Mouse (Mus musculus): ENCODE data around the gene Ppbp. TPM values are rescaled to one million over a fixed set of nuclear protein-coding genes. Genes with fewer than 3 reads are reported as not detected.
"Not testable (repeated sequence)": the region's sequence is repeated elsewhere in the genome, so short reads cannot be mapped to it uniquely, and the experiment has no call there.

The Ppbp gene
- polyA plus RNA-seq, 1 experiment from 2014 or later, result 2.7 TPM

GRCm38 (mm10) chr5:90789306-90790073, 21.2 kb downstream of the Ppbp start:
- Histone ChIP-seq H3K9ac (no peak overlapping the region), H3K4me1 (replicated peaks) (peaks cover 7% of the 10 kb centered on the region; the same call in 1 of the 2 replicates), H3K36me3 (no peaks in the 10 kb centered on the region), H3K27ac (no peak overlapping the region), H3K4me3 (replicated peaks) (no peak overlapping the region), H3K27me3 (replicated peaks) (no peaks in the 10 kb centered on the region), H3K4me2 (replicated peaks) (no peak overlapping the region), H3K9me3 (no peaks in the 10 kb centered on the region)
- ATAC-seq, result no peak
- WGBS, result 71% methylated on average over 11 of the region's 11 CpGs

- H3K4me1 ChIP-seq (replicated peaks), result peaks cover 7% of the 10 kb centered on the region; the same call in 1 of the 2 replicates
- no peaks in the 10 kb centered on the region for H3K27me3 ChIP-seq (replicated peaks)
- 42% methylated on average over 8 of the region's 8 CpGs for WGBS
- no peak overlapping the region for H3K4me3 ChIP-seq (replicated peaks)
- H3K9me3 ChIP-seq, result no peaks in the 10 kb centered on the region
- H3K4me2 ChIP-seq (replicated peaks), result no peak overlapping the region
- H3K9ac ChIP-seq, result no peak overlapping the region
- H3K27ac ChIP-seq, result no peak overlapping the region
- no peak for ATAC-seq
- no peaks in the 10 kb centered on the region for H3K36me3 ChIP-seq
Observed at GRCm38 (mm10) chr5:90790074-90790502, 21.8 kb downstream of the Ppbp start.

- Histone ChIP-seq H3K27ac (no peak within 1 kb of the TSS), H3K27me3 (replicated peaks) (no peaks in the 10 kb centered on the region), H3K36me3 (no peaks in the 10 kb centered on the region), H3K4me3 (replicated peaks) (no peak within 1 kb of the TSS), H3K9me3 (no peaks in the 10 kb centered on the region), H3K9ac (no peak within 1 kb of the TSS), H3K4me2 (replicated peaks) (no peak within 1 kb of the TSS), H3K4me1 (replicated peaks) (no peaks in the 10 kb centered on the region)
- ATAC-seq, result no peak
- 43% methylated on average over 5 of the region's 5 CpGs for WGBS
Observed at GRCm38 (mm10) chr5:90794195-90794625, 25.9 kb downstream of the Ppbp start, which contains the start of gene Cxcl15. TSS of gene Cxcl15 (plus strand) at chr5:90794534.

- not testable (repeated sequence) for H3K4me1 ChIP-seq (replicated peaks); H3K27ac ChIP-seq; H3K36me3 ChIP-seq; H3K27me3 ChIP-seq (replicated peaks); H3K4me2 ChIP-seq (replicated peaks); H3K4me3 ChIP-seq (replicated peaks); H3K9me3 ChIP-seq; H3K9ac ChIP-seq; ATAC-seq
- 94% methylated on average over 2 of the region's 2 CpGs for WGBS
Observed at GRCm38 (mm10) chr5:90795392-90795791, 27.1 kb downstream of the Ppbp start.

- no peak overlapping the region for H3K4me3 ChIP-seq (replicated peaks)
- H3K9ac ChIP-seq, result no peak overlapping the region
- H3K27ac ChIP-seq, result no peak overlapping the region
- no peaks in the 10 kb centered on the region for H3K4me1 ChIP-seq (replicated peaks)
- no peak overlapping the region for H3K4me2 ChIP-seq (replicated peaks)
- ATAC-seq, result no peak
- H3K27me3 ChIP-seq (replicated peaks), result no peaks in the 10 kb centered on the region
- H3K9me3 ChIP-seq, result no peaks in the 10 kb centered on the region
- no peaks in the 10 kb centered on the region for H3K36me3 ChIP-seq
Observed at GRCm38 (mm10) chr5:90804574-90804973, 36.3 kb downstream of the Ppbp start.

GRCm38 (mm10) chr5:90806050-90806449, 37.7 kb downstream of the Ppbp start:
- H3K4me1 ChIP-seq (replicated peaks), result no peaks in the 10 kb centered on the region
- no peak overlapping the region for H3K27ac ChIP-seq
- ATAC-seq, result no peak
- no peaks in the 10 kb centered on the region for H3K36me3 ChIP-seq
- no peak overlapping the region for H3K4me3 ChIP-seq (replicated peaks)
- H3K27me3 ChIP-seq (replicated peaks), result no peaks in the 10 kb centered on the region
- H3K4me2 ChIP-seq (replicated peaks), result no peak overlapping the region
- H3K9me3 ChIP-seq, result no peaks in the 10 kb centered on the region
- H3K9ac ChIP-seq, result no peak overlapping the region

GRCm38 (mm10) chr5:90807176-90807950, 39.0 kb downstream of the Ppbp start:
- H3K9ac ChIP-seq, result no peak overlapping the region
- WGBS, result 68% methylated on average over 3 of the region's 3 CpGs
- H3K27ac ChIP-seq, result no peak overlapping the region
- H3K4me1 ChIP-seq (replicated peaks), result no peaks in the 10 kb centered on the region
- no peak overlapping the region for H3K4me2 ChIP-seq (replicated peaks)
- no peaks in the 10 kb centered on the region for H3K9me3 ChIP-seq
- H3K36me3 ChIP-seq, result no peaks in the 10 kb centered on the region
- no peak for ATAC-seq
- no peak overlapping the region for H3K4me3 ChIP-seq (replicated peaks)
- no peaks in the 10 kb centered on the region for H3K27me3 ChIP-seq (replicated peaks)

Other genes with a start within 250 kb of the Ppbp start
- gene Afm, start 249.6 kb upstream of the Ppbp start, polyA plus RNA-seq (2015; fragmentation: Nextera tagmentation; extraction: Ambion mirVana), result 9.4 and 10.7 TPM in 2 replicates
- 0.06 TPM in 1 of 2 replicates, not detected in the other for gene 5830473C10Rik, start 207.4 kb upstream of the Ppbp start, polyA plus RNA-seq (2015; fragmentation: Nextera tagmentation; extraction: Ambion mirVana)
- gene Rassf6, start 127.9 kb upstream of the Ppbp start, polyA plus RNA-seq (2015; fragmentation: Nextera tagmentation; extraction: Ambion mirVana), result 26.9 and 29.0 TPM in 2 replicates
- gene Cxcl5, start 9.2 kb upstream of the Ppbp start, polyA plus RNA-seq (2015; fragmentation: Nextera tagmentation; extraction: Ambion mirVana), result 0.24 and 0.38 TPM in 2 replicates
- 51.4 and 52.3 TPM in 2 replicates for gene Pf4, start 3.9 kb downstream of the Ppbp start, polyA plus RNA-seq (2015; fragmentation: Nextera tagmentation; extraction: Ambion mirVana)
- 0.14 TPM in 1 of 2 replicates, not detected in the other for gene Cxcl3, start 17.6 kb downstream of the Ppbp start, polyA plus RNA-seq (2015; fragmentation: Nextera tagmentation; extraction: Ambion mirVana)
- gene Cxcl15, start 26.0 kb downstream of the Ppbp start, polyA plus RNA-seq (2015; fragmentation: Nextera tagmentation; extraction: Ambion mirVana), result 0.18 and 0.19 TPM in 2 replicates
- 0.39 and 0.68 TPM in 2 replicates for gene Cxcl1, start 122.7 kb downstream of the Ppbp start, polyA plus RNA-seq (2015; fragmentation: Nextera tagmentation; extraction: Ambion mirVana)
- gene Cxcl2, start 135.4 kb downstream of the Ppbp start, polyA plus RNA-seq (2015; fragmentation: Nextera tagmentation; extraction: Ambion mirVana), result 0.20 TPM in 1 of 2 replicates, not detected in the other
- gene Mthfd2l, start 162.6 kb downstream of the Ppbp start, polyA plus RNA-seq (2015; fragmentation: Nextera tagmentation; extraction: Ambion mirVana), result 37.1 and 46.2 TPM in 2 replicates